Mouse (Mus musculus): Measurements from ENCODE around the gene Isy1. TPM values are rescaled to one million over a fixed set of nuclear protein-coding genes. Genes with fewer than 3 reads are reported as not detected.

The Isy1 gene
- polyA plus RNA-seq, 1 experiment from 2014 or later, result 21.1 TPM

GRCm38 (mm10) chr6:87808521-87808920 is 30.1 kb downstream of the Isy1 start:
- Histone ChIP-seq H3K27me3 (ENCODE audit: control insufficient read depth, insufficient read depth, low read length) (no peaks in the 10 kb centered on the region), H3K27ac (no peak overlapping the region), H3K4me3 (replicated peaks; ENCODE audit: low read length) (no peak overlapping the region), H3K36me3 (replicated peaks; ENCODE audit: control insufficient read depth, insufficient read depth) (peaks cover 8% of the 10 kb centered on the region; the same call in 1 of the 2 replicates), H3K9ac (no peak overlapping the region), H3K4me2 (replicated peaks) (no peak overlapping the region), H3K4me1 (replicated peaks; ENCODE audit: control insufficient read depth, insufficient read depth, low read length) (peaks cover 12% of the 10 kb centered on the region), H3K9me3 (ENCODE audit: control insufficient read depth, low read length) (no peaks in the 10 kb centered on the region)
- ATAC-seq (ENCODE audit: low FRiP score) (no peak), DNase-seq (ENCODE audit: low spot score) (no peak)
- WGBS, result 80% methylated on average over 3 of the region's 3 CpGs

GRCm38 (mm10) chr6:87807735-87808440 is 30.7 kb downstream of the Isy1 start:
- H3K9ac ChIP-seq, result no peak overlapping the region
- H3K27me3 ChIP-seq (ENCODE audit: control insufficient read depth, insufficient read depth, low read length), result no peaks in the 10 kb centered on the region
- H3K36me3 ChIP-seq (replicated peaks; ENCODE audit: control insufficient read depth, insufficient read depth), result 0 out of 2 replicates have a peak, but pooled peaks cover 4% of the 10 kb centered on the region
- peaks cover 12% of the 10 kb centered on the region for H3K4me1 ChIP-seq (replicated peaks; ENCODE audit: control insufficient read depth, insufficient read depth, low read length)
- H3K9me3 ChIP-seq (ENCODE audit: control insufficient read depth, low read length), result no peaks in the 10 kb centered on the region
- no peak overlapping the region for H3K4me3 ChIP-seq (replicated peaks; ENCODE audit: low read length)
- H3K27ac ChIP-seq, result no peak overlapping the region
- ATAC-seq (ENCODE audit: low FRiP score), result no peak
- DNase-seq (ENCODE audit: low spot score), result no peak
- no peak overlapping the region for H3K4me2 ChIP-seq (replicated peaks)
- 86% methylated on average over 4 of the region's 4 CpGs for WGBS

DNA sequence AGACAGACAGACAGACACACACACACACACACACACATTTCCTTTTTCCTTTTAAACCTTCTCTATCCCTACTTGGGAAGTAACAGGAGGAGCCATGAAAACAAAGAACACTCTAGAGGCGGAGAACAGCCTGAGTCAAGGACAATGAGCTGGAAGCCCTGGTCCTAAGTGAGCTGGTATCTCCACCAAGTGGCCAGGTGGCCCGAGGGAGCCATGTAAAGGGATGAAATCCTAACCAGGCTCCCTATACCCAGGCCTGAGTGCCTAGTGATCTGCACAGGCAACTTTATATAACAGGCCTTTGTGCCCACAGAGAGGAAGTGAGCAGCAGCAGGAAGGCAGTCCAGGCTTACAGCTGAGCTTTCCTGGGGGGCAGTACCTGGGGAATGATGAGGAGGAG is 31.7 kb downstream of the Isy1 start:
- ATAC-seq (ENCODE audit: low FRiP score), result no peak
- 0 out of 2 replicates have a peak, but pooled peaks cover 4% of the 10 kb centered on the region for H3K36me3 ChIP-seq (replicated peaks; ENCODE audit: control insufficient read depth, insufficient read depth)

DNA sequence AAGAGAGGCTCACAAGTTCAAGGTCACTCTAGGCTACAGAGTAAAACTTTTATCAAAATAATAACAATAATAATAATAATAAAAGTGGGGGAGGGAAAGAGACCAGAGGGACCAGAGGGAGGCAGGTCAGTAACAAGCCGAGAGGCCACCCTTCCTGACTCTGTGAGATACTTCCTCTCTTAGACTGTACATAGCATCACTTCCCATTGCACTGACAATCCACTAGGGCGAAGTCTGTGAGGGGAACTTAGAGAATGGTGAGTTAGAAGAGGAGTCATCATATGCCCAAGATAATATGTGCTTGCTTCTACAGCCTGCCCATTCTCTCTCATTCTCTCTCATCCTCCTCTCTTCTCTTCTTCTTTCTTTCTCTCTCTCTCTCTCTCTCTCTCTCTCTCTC is 32.6 kb downstream of the Isy1 start:
- Histone ChIP-seq H3K27me3 (ENCODE audit: control insufficient read depth, insufficient read depth, low read length) (no peaks in the 10 kb centered on the region), H3K9me3 (ENCODE audit: control insufficient read depth, low read length) (no peaks in the 10 kb centered on the region), H3K4me1 (replicated peaks; ENCODE audit: control insufficient read depth, insufficient read depth, low read length) (peaks cover 9% of the 10 kb centered on the region), H3K27ac (no peak overlapping the region), H3K4me2 (replicated peaks) (no peak overlapping the region), H3K4me3 (replicated peaks; ENCODE audit: low read length) (no peak overlapping the region), H3K36me3 (replicated peaks; ENCODE audit: control insufficient read depth, insufficient read depth) (0 out of 2 replicates have a peak, but pooled peaks cover 4% of the 10 kb centered on the region), H3K9ac (no peak overlapping the region)
- ATAC-seq (ENCODE audit: low FRiP score), result no peak
- DNase-seq (ENCODE audit: low spot score), result no peak
- WGBS, result 93% methylated on average over 2 of the region's 2 CpGs

More for the DNA sequence above, 31.7 kb downstream of the Isy1 start:
- Histone ChIP-seq H3K27ac (no peak overlapping the region), H3K4me1 (replicated peaks; ENCODE audit: control insufficient read depth, insufficient read depth, low read length) (peaks cover 9% of the 10 kb centered on the region), H3K4me3 (replicated peaks; ENCODE audit: low read length) (no peak overlapping the region), H3K9me3 (ENCODE audit: control insufficient read depth, low read length) (no peaks in the 10 kb centered on the region), H3K9ac (no peak overlapping the region), H3K4me2 (replicated peaks) (no peak overlapping the region), H3K27me3 (ENCODE audit: control insufficient read depth, insufficient read depth, low read length) (no peaks in the 10 kb centered on the region)
- WGBS, result 65% methylated on average over 2 of the region's 2 CpGs
- DNase-seq (ENCODE audit: low spot score), result no peak

DNA sequence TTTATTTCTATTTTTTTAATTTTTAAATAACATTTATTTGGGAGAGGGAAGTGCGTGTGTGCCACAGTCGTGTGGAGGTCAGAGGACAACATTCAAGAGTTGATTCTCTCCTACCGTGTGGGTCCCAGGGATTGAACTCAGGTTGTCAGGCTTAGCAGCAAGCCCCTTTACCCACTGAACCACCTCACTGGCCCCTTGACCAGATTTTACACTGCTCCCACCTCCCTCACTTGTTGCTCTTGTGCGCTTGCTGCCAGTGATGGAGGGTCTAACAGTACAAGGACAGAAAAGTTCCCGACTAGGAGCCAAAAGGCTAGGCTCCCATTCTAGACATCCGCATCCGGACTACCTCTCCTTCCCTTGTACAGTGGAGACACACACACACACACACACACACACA is 33.1 kb downstream of the Isy1 start:
- no peak for ATAC-seq (ENCODE audit: low FRiP score)

GRCm38 (mm10) chr6:87804886-87805285 is 33.7 kb downstream of the Isy1 start:
- Histone ChIP-seq H3K9ac (no peak overlapping the region), H3K27me3 (ENCODE audit: control insufficient read depth, insufficient read depth, low read length) (no peaks in the 10 kb centered on the region), H3K9me3 (ENCODE audit: control insufficient read depth, low read length) (no peaks in the 10 kb centered on the region), H3K4me1 (replicated peaks; ENCODE audit: control insufficient read depth, insufficient read depth, low read length) (no peaks in the 10 kb centered on the region), H3K4me2 (replicated peaks) (no peak overlapping the region), H3K4me3 (replicated peaks; ENCODE audit: low read length) (no peak overlapping the region), H3K36me3 (replicated peaks; ENCODE audit: control insufficient read depth, insufficient read depth) (0 out of 2 replicates have a peak, but pooled peaks cover 4% of the 10 kb centered on the region), H3K27ac (no peak overlapping the region)
- WGBS, result 91% methylated on average over 7 of the region's 7 CpGs
- no peak for ATAC-seq (ENCODE audit: low FRiP score)
- no peak for DNase-seq (ENCODE audit: low spot score)

More for the DNA sequence above, 33.1 kb downstream of the Isy1 start:
- no peak for DNase-seq (ENCODE audit: low spot score)
- H3K4me1 ChIP-seq (replicated peaks; ENCODE audit: control insufficient read depth, insufficient read depth, low read length), result peaks cover 3% of the 10 kb centered on the region; the same call in 1 of the 2 replicates
- H3K4me3 ChIP-seq (replicated peaks; ENCODE audit: low read length), result no peak overlapping the region
- WGBS, result 95% methylated on average over 7 of the region's 7 CpGs
- H3K27me3 ChIP-seq (ENCODE audit: control insufficient read depth, insufficient read depth, low read length), result no peaks in the 10 kb centered on the region
- H3K36me3 ChIP-seq (replicated peaks; ENCODE audit: control insufficient read depth, insufficient read depth), result 0 out of 2 replicates have a peak, but pooled peaks cover 4% of the 10 kb centered on the region
- H3K27ac ChIP-seq, result no peak overlapping the region
- no peaks in the 10 kb centered on the region for H3K9me3 ChIP-seq (ENCODE audit: control insufficient read depth, low read length)
- H3K4me2 ChIP-seq (replicated peaks), result no peak overlapping the region
- no peak overlapping the region for H3K9ac ChIP-seq

DNA sequence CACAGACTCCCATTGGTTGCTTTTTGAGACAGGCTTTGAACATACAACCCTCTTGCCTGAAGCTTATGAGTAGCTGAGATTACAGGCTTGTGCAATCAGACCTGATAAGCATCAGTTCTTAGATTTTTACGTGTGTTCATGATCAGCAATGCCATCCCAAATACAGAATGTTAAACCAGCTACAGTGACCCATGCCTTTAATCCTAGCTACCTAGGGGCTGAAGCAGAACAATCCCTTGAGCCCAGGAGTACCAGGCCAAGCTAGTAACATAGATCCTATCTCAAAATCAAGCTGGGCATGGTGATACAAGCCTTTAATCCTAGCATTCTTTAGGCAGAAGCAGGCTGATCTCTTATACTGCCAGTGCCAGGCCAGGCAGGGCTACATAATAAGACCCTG is 34.6 kb downstream of the Isy1 start:
- H3K4me2 ChIP-seq (replicated peaks), result no peak overlapping the region
- 91% methylated on average over 1 of the region's 1 CpGs for WGBS
- no peak for DNase-seq (ENCODE audit: low spot score)
- H3K27ac ChIP-seq, result no peak overlapping the region
- no peak overlapping the region for H3K4me3 ChIP-seq (replicated peaks; ENCODE audit: low read length)
- H3K36me3 ChIP-seq (replicated peaks; ENCODE audit: control insufficient read depth, insufficient read depth), result 0 out of 2 replicates have a peak, but pooled peaks cover 4% of the 10 kb centered on the region
- H3K4me1 ChIP-seq (replicated peaks; ENCODE audit: control insufficient read depth, insufficient read depth, low read length), result no peaks in the 10 kb centered on the region
- no peaks in the 10 kb centered on the region for H3K9me3 ChIP-seq (ENCODE audit: control insufficient read depth, low read length)
- H3K27me3 ChIP-seq (ENCODE audit: control insufficient read depth, insufficient read depth, low read length), result no peaks in the 10 kb centered on the region
- no peak overlapping the region for H3K9ac ChIP-seq
- ATAC-seq (ENCODE audit: low FRiP score), result no peak

DNA sequence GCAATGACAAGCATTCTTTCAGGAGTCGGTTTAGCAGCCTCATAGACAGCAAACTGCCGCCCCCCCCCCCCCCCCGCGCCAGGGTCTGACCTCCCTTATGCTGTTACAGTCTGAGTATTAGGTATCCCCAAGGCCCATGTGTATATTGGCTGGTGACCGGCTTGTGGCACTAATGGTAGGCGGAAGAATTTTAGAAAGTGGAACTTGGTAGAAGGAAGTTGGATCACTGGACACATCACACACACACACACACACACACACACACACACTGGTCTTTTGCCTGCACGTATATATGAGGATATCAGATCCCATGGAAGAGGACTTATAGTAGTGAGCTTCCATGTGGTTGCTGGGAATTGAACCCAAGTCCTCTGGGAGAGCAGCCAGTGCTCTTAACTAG is 36.1 kb downstream of the Isy1 start:
- no peak for DNase-seq (ENCODE audit: low spot score)
- WGBS, result 88% methylated on average over 7 of the region's 7 CpGs
- no peaks in the 10 kb centered on the region for H3K27me3 ChIP-seq (ENCODE audit: control insufficient read depth, insufficient read depth, low read length)
- H3K9me3 ChIP-seq (ENCODE audit: control insufficient read depth, low read length), result no peaks in the 10 kb centered on the region
- H3K9ac ChIP-seq, result no peak overlapping the region
- ATAC-seq (ENCODE audit: low FRiP score), result no peak
- no peak overlapping the region for H3K27ac ChIP-seq
- H3K36me3 ChIP-seq (replicated peaks; ENCODE audit: control insufficient read depth, insufficient read depth), result 0 out of 2 replicates have a peak, but pooled peaks cover 4% of the 10 kb centered on the region
- no peak overlapping the region for H3K4me2 ChIP-seq (replicated peaks)
- H3K4me3 ChIP-seq (replicated peaks; ENCODE audit: low read length), result no peak overlapping the region
- no peaks in the 10 kb centered on the region for H3K4me1 ChIP-seq (replicated peaks; ENCODE audit: control insufficient read depth, insufficient read depth, low read length)

DNA sequence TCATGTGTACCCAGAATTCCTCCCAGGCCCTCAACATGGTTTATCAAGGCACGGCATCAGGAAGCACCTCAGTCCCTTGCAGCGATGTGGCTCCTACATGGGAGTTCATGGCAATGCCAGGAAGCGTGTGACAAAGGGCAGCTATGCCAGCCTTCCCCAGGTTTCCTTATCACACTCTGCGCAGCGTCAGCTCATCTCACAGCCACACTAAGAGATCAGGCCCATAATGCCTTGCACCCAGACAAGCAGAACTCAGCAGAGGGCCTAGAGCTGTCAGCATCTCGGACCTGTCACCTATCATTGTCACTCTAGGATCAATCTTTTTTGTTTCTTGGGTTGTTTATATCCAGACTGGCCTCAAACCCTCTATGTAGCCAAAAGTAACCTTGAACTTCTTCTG is 39.0 kb downstream of the Isy1 start:
- Histone ChIP-seq H3K27ac (no peak overlapping the region), H3K36me3 (replicated peaks; ENCODE audit: control insufficient read depth, insufficient read depth) (no peaks in the 10 kb centered on the region), H3K9me3 (ENCODE audit: control insufficient read depth, low read length) (no peaks in the 10 kb centered on the region), H3K27me3 (ENCODE audit: control insufficient read depth, insufficient read depth, low read length) (no peaks in the 10 kb centered on the region), H3K4me2 (replicated peaks) (no peak overlapping the region), H3K4me3 (replicated peaks; ENCODE audit: low read length) (no peak overlapping the region), H3K9ac (no peak overlapping the region), H3K4me1 (replicated peaks; ENCODE audit: control insufficient read depth, insufficient read depth, low read length) (no peaks in the 10 kb centered on the region)
- DNase-seq (ENCODE audit: low spot score) (no peak), ATAC-seq (ENCODE audit: low FRiP score) (no peak)
- 89% methylated on average over 6 of the region's 6 CpGs for WGBS

Measured in hindbrain, embryonic 14.5 days (tissue).